Comparison of ENCODE assay signal across 23 mouse cellular contexts in genomic region chr19:16701790-16702189, GRCm38 (mm10).
"Had no signal": no experiment of that assay in that cellular context is flagged by ENCODE, and none has a peak within 500 bp of the region (broad histone marks: within the 10 kb centered on the region; RNA-seq: fewer than 3 reads in every experiment).

No protein-coding gene starts in this region.

- ATAC-seq: hindbrain, postnatal 0 days; intestine, embryonic 16.5 days; liver, embryonic 12.5 days had no signal

- H3K27ac ChIP-seq: gastrocnemius, adult 2 months; heart, embryonic 13.5 days; heart, embryonic 15.5 days; hindbrain, embryonic 13.5 days; hindbrain, embryonic 15.5 days; hindbrain, postnatal 0 days; layer of hippocampus, adult 2 months; limb, embryonic 13.5 days; limb, embryonic 15.5 days; liver, embryonic 12.5 days; liver, embryonic 14.5 days had no signal

- H3K9me3 ChIP-seq: heart, embryonic 13.5 days; heart, embryonic 15.5 days; hindbrain, embryonic 13.5 days; hindbrain, embryonic 15.5 days; limb, embryonic 13.5 days; limb, embryonic 15.5 days; liver, embryonic 12.5 days had no signal

- H3K4me3 ChIP-seq: gastrocnemius, adult 2 months; heart, embryonic 13.5 days; heart, embryonic 15.5 days; hindbrain, embryonic 13.5 days; hindbrain, embryonic 15.5 days; layer of hippocampus, adult 2 months; limb, embryonic 13.5 days; limb, embryonic 15.5 days; liver, embryonic 12.5 days had no signal

- H3K27me3 ChIP-seq: heart, embryonic 13.5 days; heart, embryonic 15.5 days; hindbrain, embryonic 13.5 days; hindbrain, embryonic 15.5 days; limb, embryonic 13.5 days; limb, embryonic 15.5 days; liver, embryonic 12.5 days had no signal

- H3K9ac ChIP-seq: heart, embryonic 13.5 days; heart, embryonic 15.5 days; hindbrain, embryonic 13.5 days; hindbrain, embryonic 15.5 days; limb, embryonic 13.5 days; limb, embryonic 15.5 days; liver, embryonic 12.5 days; liver, embryonic 14.5 days had no signal

- H3K4me1 ChIP-seq: heart, embryonic 13.5 days; heart, embryonic 15.5 days; hindbrain, embryonic 13.5 days; hindbrain, embryonic 15.5 days; limb, embryonic 13.5 days; limb, embryonic 15.5 days; liver, embryonic 12.5 days had no signal

- H3K36me3 ChIP-seq: heart, embryonic 15.5 days; hindbrain, embryonic 13.5 days; hindbrain, embryonic 15.5 days; limb, embryonic 13.5 days; limb, embryonic 15.5 days had no signal

- DNase-seq: gastrocnemius, adult 2 months; gastrocnemius, postnatal 10 days; gastrocnemius, postnatal 25 days; heart, adult 18-20 months; heart, postnatal 14 days; heart, postnatal 36 days; kidney, adult 18-20 months; kidney, adult 8-10 months; kidney, postnatal 10 days; kidney, postnatal 25 days; kidney, postnatal 4 days; left cerebral cortex, postnatal 4 days had no signal
